Mouse (Mus musculus): ENCODE measurements at regions not wholly inside any gene's neighbourhood (a gene's known extent, or its start where the extent isn't known, plus 50 kb on each side); places are given as distances from the start of the nearest gene placed in this dataset.
"Not testable (repeated sequence)": the region's sequence is repeated elsewhere in the genome, so short reads cannot be mapped to it uniquely, and the experiment has no call there.

DNA sequence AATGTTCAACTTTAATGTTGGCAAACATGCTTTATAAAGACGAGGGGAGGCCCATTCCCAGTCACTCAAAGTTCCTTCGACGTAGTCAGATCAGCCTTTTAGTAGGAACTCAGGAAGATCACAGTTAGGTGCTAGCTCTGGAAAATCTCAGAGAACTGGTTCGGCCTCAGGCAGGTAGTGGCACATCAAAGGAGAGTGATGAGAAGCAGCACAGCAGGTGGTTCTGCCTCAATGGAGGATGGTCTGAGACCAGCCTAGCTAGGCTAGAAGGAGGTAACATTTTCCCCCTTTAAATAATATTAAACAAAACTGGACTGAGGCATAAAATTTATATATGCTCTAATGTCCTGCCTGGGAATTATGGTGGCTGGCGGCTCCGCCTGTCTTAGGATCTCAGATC is 66.1 kb downstream of the Zfp354a start:
- ChIA-PET CTCF (no interaction called here), POLR2A (no interaction called here)

GRCm38 (mm10) chr11:51125713-51126112 is 66.7 kb downstream of the Zfp354a start:
- POLR2A ChIA-PET, CTCF ChIA-PET: not testable (repeated sequence)

DNA sequence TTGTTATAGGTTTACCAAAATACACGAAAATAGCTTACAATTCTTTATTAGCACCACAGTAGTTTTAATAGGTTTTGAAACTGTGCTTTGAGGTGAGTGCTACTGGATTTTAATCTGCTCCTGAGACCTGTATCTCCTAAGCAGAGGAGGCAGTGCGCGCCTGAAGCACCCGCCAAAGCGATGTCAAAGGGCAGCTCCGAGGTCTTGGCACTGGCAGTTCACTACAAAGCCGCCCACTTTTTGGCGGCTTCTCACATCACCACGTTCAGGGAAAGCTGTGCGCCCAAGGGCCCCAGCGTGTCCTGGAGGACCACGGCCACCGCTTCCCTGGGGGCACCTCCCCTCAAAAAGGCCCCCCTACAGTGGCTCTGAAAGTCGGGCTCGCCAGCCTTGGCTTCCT is 68.6 kb downstream of the Zfp354a start:
- CTCF ChIA-PET: no interaction called here
- POLR2A ChIA-PET: interaction anchor here in 1 of 4 experiments (0.6 kb wide), 1 partner anchor 211 kb away, joined by 4 read pairs; no protein-coding TSS in a partner anchor

GRCm38 (mm10) chr11:51130151-51130550 is 71.1 kb downstream of the Zfp354a start:
- POLR2A ChIA-PET: no interaction called here
- CTCF ChIA-PET: no interaction called here

- POLR2A ChIA-PET, CTCF ChIA-PET: not testable (repeated sequence)
Measured at GRCm38 (mm10) chr11:51167389-51167788, 52.9 kb upstream of the Gm12569 start.
